ENCODE assay signal across 17 mouse cellular contexts in genomic region chr9:69304492-69304891, GRCm38 (mm10).
A peak's percentile ranks its signal among the peaks of the same experiment; 100 is the strongest.
DNase-seq lines count a peak whose midpoint lies in the region; ATAC-seq and TF ChIP-seq lines count a peak whose summit lies in the region.
"Had no signal": no experiment of that assay in that cellular context is flagged by ENCODE, and none has a peak within 500 bp of the region (broad histone marks: within the 10 kb centered on the region; RNA-seq: fewer than 3 reads in every experiment).

No protein-coding gene starts in this region.

- peak overlapping the region; percentile 66 for H3K27ac ChIP-seq in liver, postnatal 0 days (ENCODE audit: low read depth)
- H3K27ac ChIP-seq: embryonic facial prominence, embryonic 10.5 days; heart, adult 2 months; liver, embryonic 15.5 days; midbrain, embryonic 10.5 days had no signal

- no peak for DNase-seq in liver, postnatal 0 days
- DNase-seq in liver (no peak), MN1 (ENCODE audit: low spot score) (no peak)
- DNase-seq in T-cell, adult 2 months (ENCODE audit: low spot score), result peak; percentile 7
- DNase-seq in adrenal gland, postnatal 25 days, result peak; percentile 61
- DNase-seq in urinary bladder, postnatal 14 days (ENCODE audit: low spot score), result no peak
- DNase-seq in left cerebral cortex, postnatal 36 days (ENCODE audit: low spot score in 2 of 2), result no peak
- DNase-seq: cerebellum, adult 11 months; cerebellum, postnatal 36 days; heart, adult 2 months; left cerebral cortex, postnatal 4 days; retina, postnatal 1 day; thymus, adult 18-20 months had no signal

- intact Hi-C loops in left cerebral cortex, postnatal 36 days (cut with DNase I), result no loop called here

- no peaks in the 10 kb centered on the region for H3K9me3 ChIP-seq in liver, postnatal 0 days (ENCODE audit: low read length)
- H3K9me3 ChIP-seq: embryonic facial prominence, embryonic 10.5 days; liver, embryonic 15.5 days; midbrain, embryonic 10.5 days had no signal

- no peaks in the 10 kb centered on the region for H3K36me3 ChIP-seq in liver, postnatal 0 days (replicated peaks; ENCODE audit: insufficient read depth, low read length)
- H3K36me3 ChIP-seq: embryonic facial prominence, embryonic 10.5 days; liver, embryonic 15.5 days; midbrain, embryonic 10.5 days had no signal

- H3K4me2 ChIP-seq in liver, postnatal 0 days (ENCODE audit: low read depth, low read length), result no peak overlapping the region; the same call in 1 of the 2 replicates
- H3K4me2 ChIP-seq: liver, embryonic 15.5 days had no signal

- peaks cover 15% of the 10 kb centered on the region for H3K4me1 ChIP-seq in liver, postnatal 0 days (ENCODE audit: insufficient read depth)

- H3K9ac ChIP-seq in liver, postnatal 0 days (replicated peaks), result no peak overlapping the region
- H3K9ac ChIP-seq: liver, embryonic 15.5 days had no signal

- WGBS in liver, postnatal 0 days (ENCODE audit: insufficient replicate concordance), result 38% methylated on average over 10 of the region's 10 CpGs

- no peak for TF ChIP-seq EP300 in liver, postnatal 0 days (IDR thresholded peaks at IDR 0.05; ENCODE audit: low read depth)

- ATAC-seq in liver, postnatal 0 days, result peak; percentile 71
- ATAC-seq: forebrain, embryonic 14.5 days had no signal

- TF ChIP-seq CTCF in liver, postnatal 0 days (IDR thresholded peaks at IDR 0.05; ENCODE audit: low read depth), result no peak

- H3K4me3 ChIP-seq in liver, postnatal 0 days (ENCODE audit: low read depth, low read length), result no peak overlapping the region
- H3K4me3 ChIP-seq: embryonic facial prominence, embryonic 10.5 days; heart, adult 2 months; liver, embryonic 15.5 days; midbrain, embryonic 10.5 days had no signal

- no peaks in the 10 kb centered on the region for H3K27me3 ChIP-seq in liver, postnatal 0 days (ENCODE audit: insufficient read depth, low read length)
- H3K27me3 ChIP-seq: liver, embryonic 15.5 days had no signal

Comparison
In these comparisons a context has a peak if more than half of its experiments do, and no peak if none do; other contexts are left out.
1. DNase-seq: peak in T-cell, adult 2 months (single experiment) and adrenal gland, postnatal 25 days (single experiment); none in liver, postnatal 0 days (single experiment), liver (single experiment), urinary bladder, postnatal 14 days (single experiment), left cerebral cortex, postnatal 36 days (0 of 2) and MN1 (single experiment).